Mouse (Mus musculus) embryo, embryonic 10 days (tissue): ENCODE measurements at regions not wholly inside any gene's neighbourhood (a gene's known extent, or its start where the extent isn't known, plus 50 kb on each side); places are given as distances from the start of the nearest gene placed in this dataset.

Experiments used
- DNase-seq: peaks from one replicate; pipeline ENCODE4 v3.0.0-alpha.2; 2015; ENCODE audit warnings: low spot score

GRCm38 (mm10) chr12:51118781-51119180 lies 229.1 kb upstream of the G2e3 start:
- DNase-seq, result no peak

GRCm38 (mm10) chr12:51118021-51118694 lies 229.7 kb upstream of the G2e3 start:
- DNase-seq, result no peak

DNA sequence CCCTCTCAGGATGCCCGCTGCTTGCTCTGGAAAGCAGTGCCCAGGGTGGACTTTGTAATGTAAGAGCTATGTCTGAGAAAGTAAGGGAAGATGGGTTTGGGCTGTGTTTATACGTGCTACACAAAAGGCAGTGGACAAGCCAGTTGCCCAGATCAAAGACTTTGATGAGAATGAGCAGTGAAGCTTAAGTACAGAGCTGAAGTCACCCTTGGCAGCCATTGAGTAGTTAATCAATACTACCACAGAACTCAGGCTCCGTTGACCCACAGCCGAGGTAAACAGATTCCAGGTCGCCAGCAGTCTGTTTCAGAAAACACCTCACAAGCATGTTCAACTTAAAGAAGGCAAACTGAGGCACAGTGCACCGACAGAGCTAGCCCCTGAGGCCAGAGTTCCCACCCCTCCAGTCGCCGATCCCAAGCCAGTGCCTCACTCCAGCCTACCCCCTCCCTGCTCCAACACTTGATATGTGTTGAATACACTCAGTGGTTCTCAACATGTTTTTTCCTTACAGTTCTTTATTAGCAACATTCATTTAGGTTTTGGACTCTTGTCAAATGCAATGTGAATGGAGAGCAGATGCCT lies 230.3 kb upstream of the G2e3 start:
- DNase-seq, result no peak

DNA sequence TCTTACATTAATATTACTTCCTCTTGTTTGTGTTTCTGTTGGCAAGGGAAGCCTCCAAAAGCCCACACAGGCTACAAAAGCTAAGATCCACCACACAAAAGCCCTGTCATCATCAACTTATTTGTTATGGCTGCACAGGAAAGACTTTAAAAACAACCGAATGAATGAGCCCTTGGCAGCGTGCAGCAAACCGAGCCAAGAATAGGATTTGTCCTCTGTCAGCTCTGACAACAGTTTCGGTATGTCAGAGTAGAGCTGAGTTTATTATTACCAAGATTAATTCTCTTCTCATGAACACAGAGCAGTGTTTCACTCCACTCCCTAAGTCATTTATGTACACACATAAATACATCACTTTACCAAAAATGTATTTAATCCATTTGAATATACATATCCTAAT lies 236.1 kb upstream of the G2e3 start:
- no peak for DNase-seq

- DNase-seq, result no peak
These were observed 239.8 kb upstream of the G2e3 start for GRCm38 (mm10) chr12:51108044-51108443.

- DNase-seq, result no peak
These were observed 244.3 kb upstream of the G2e3 start for GRCm38 (mm10) chr12:51103541-51104042.

GRCm38 (mm10) chr12:51101636-51102035 lies 246.2 kb upstream of the G2e3 start:
- DNase-seq, result no peak

GRCm38 (mm10) chr12:51100868-51101267 lies 247.0 kb upstream of the G2e3 start:
- DNase-seq, result no peak

DNA sequence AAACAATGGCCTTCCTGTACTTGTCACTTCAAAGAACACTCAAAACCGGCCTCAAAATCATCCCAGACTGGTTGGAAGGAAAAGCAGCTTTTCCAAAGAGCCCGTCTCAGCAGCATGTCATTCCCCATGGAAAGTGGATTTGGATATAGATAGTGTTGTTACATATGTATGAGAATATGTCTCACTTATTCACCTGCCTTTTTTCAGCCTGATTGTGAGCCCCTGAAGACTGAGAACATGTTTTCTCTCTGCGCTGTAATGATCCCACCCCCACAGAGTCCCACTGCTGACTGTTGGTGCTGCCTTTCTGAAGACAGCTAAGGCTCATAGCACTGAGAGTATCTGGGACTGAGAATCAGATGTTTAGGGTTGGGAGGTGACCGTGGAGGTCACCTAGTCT lies 251.9 kb upstream of the G2e3 start:
- DNase-seq, result no peak

GRCm38 (mm10) chr12:51089324-51089723 lies 258.5 kb upstream of the G2e3 start:
- no peak for DNase-seq

DNA sequence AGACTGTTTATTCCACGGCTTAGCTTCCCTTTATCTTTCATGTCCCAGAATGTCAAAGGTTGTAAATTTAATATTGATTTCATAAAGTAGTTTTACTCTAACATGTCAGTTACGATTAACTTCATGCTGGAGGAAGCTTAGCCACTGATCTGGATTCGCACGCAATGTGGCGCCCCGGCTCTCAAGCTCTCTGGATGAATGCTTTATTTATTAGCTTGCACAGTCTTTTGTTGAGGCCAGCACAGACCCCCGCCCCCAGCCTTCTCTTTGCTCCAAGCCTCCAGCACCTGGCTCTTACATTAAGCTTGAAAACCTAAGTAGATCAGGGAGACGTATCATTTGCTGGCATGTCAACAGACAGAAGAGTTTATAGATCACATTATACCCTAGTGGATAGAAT lies 266.1 kb upstream of the G2e3 start:
- DNase-seq, result no peak

DNA sequence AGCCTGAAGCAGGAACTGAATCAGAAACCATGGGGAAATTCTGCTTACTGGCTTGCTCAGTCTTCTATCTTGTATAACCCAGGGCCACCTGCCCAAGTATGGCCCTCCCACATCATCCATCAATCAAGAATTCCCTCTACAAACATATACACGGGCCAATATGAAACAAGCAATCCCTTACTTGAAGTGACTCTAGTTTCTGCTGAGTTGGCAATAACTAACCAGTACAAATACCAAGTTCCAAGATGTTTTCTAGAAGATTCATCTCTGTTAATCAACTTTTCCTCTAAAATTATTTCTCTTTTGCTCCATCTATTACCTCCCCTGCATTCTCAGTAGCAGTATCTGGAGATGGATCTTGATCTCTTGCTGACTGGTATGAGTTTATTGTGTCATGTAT lies 274.4 kb upstream of the G2e3 start:
- no peak for DNase-seq

GRCm38 (mm10) chr12:51060931-51061330 lies 286.9 kb upstream of the G2e3 start:
- no peak for DNase-seq

GRCm38 (mm10) chr12:51058569-51058968 lies 289.3 kb upstream of the G2e3 start:
- DNase-seq, result peak; percentile 59

DNA sequence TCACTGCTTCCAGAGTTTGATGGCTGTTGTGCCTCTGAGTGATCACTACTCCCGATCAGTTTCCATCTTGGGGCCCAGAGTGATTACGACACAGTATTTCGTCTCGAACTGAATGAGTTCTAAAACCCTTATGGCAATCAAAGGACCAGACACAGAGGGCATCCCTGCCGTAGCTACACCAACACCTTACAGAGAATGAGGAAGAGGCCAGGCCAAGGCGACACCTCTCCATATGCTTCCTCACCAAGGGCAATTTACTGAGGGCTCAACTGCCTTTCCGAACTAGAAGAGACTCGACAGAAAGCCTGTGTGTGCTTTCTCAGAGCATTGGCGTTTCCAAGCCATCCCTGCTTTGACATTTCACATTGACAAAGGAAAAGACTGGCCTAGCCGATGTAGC lies 289.8 kb upstream of the G2e3 start:
- no peak for DNase-seq

DNA sequence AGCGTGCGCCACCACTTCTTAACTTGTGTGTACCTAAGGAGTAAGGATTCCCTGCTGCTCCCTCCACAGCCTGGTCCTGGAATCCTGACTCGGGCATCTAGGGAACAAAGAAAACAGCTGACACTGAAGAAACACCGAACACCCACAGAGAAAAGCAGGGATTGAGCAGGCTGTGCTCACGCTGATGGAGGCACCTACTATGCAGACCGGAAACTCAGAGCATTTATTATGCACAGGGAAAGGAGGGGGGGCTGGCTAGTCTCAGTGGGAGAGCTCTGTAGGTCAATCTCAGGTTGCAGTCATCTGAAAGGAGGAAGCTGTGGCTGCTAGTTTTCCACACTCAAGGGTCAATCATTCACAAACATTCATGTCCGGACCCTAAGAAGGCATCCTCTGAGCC lies 300.7 kb upstream of the G2e3 start:
- DNase-seq, result no peak

GRCm38 (mm10) chr12:51045437-51045836 lies 302.4 kb upstream of the G2e3 start:
- DNase-seq, result peak; percentile 25

- DNase-seq, result no peak
These were observed 302.8 kb upstream of the G2e3 start for GRCm38 (mm10) chr12:51045020-51045419.

- no peak for DNase-seq
These were observed 315.7 kb upstream of the G2e3 start for GRCm38 (mm10) chr12:51032193-51032592.

- DNase-seq, result no peak
These were observed 319.2 kb upstream of the G2e3 start for GRCm38 (mm10) chr12:51028601-51029174.

GRCm38 (mm10) chr12:51026046-51026445 lies 321.8 kb upstream of the G2e3 start:
- DNase-seq, result no peak

GRCm38 (mm10) chr12:51025531-51025930 lies 322.3 kb upstream of the G2e3 start:
- DNase-seq, result no peak

DNA sequence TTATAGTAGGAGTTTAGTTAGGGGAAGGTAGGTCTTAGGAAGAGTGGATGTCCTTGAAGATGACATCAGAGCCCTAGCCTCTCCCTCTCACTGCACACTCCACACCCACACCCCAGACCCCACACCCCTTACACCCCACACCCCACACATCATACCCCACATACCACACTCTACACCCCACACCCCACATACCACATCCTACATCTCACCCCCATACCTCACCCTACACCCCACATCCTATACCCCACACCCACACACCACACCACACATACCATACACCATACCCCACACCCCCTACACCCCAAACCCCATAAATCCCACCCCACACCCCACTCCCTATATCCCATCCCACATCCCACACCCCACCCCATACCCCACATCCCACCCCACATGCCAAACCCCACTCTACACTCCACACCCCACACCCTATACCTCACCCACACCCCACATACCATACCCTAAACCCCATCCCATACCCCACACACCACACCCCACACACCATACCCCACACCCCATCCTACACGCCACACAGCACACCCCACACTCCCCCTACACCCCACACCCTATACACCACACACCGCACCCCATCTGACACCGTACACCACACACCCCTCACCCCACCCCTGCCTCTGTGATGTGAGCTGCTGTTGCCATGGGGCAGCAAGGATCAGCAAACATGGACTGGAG lies 323.7 kb upstream of the G2e3 start:
- no peak for DNase-seq
